Mouse (Mus musculus): ENCODE results near the gene Zswim2. TPM values are rescaled to one million over a fixed set of nuclear protein-coding genes. Genes with fewer than 3 reads are reported as not detected.

Zswim2 gene
- total RNA-seq (2012; rRNA removed) = not detected in 2 replicates
- not detected in 2 replicates for total RNA-seq (2014; rRNA removed)
- polyA plus RNA-seq (2012; ENCODE audit: insufficient read length, low read depth) = not detected in 2 replicates

GRCm38 (mm10) chr2:83940931-83941361 is at the start of gene Zswim2:
Zswim2 (minus strand) TSS chr2:83941228.
- Histone ChIP-seq H3K9ac (ENCODE audit: insufficient read depth, low read depth) (0 out of 2 replicates have a peak within 1 kb of the TSS, but pooled peaks have one; percentile 3), H3K4me1 (ENCODE audit: control insufficient read depth in 1 of 2, insufficient read depth in 2 of 2) (peaks cover 2 to 20% of the 10 kb centered on the region in 2 experiments; a peak in 3 of 4 replicates), H3K27me3 (replicated peaks) (no peaks in the 10 kb centered on the region), H3K4me2 (ENCODE audit: insufficient read depth, low read depth, poor library complexity, severe bottlenecking) (peak within 1 kb of the TSS; percentile 77), H3K27ac (ENCODE audit: insufficient read depth, low read depth) (peak within 1 kb of the TSS; percentile 18; the same call in 1 of the 2 replicates), H3K79me2 (replicated peaks; ENCODE audit: control insufficient read depth, extremely low read depth, insufficient read depth, poor library complexity, severe bottlenecking) (no peaks in the 10 kb centered on the region), H3K36me3 (replicated peaks in 1 of 2; ENCODE audit: control insufficient read depth in 1 of 2, insufficient read depth in 1 of 2, low read length in 1 of 2) (no peaks in the 10 kb centered on the region), H3K9me3 (replicated peaks; ENCODE audit: low read length) (no peaks in the 10 kb centered on the region), H3K4me3 (replicated peaks in 1 of 3; ENCODE audit: low read depth in 2 of 3, low read length in 2 of 3, poor library complexity in 1 of 3) (peak within 1 kb of the TSS; percentile 15 to 56 (median 23))
- peak; percentile 88 for DNase-seq (ENCODE audit: extremely low read depth)
- TF ChIP-seq EP300 (IDR thresholded peaks at IDR 0.05; ENCODE audit: low read length) = peak; percentile 39; the same call in 1 of the 2 replicates
- TF ChIP-seq JUND (conservative IDR thresholded peaks at IDR 0.05; ENCODE audit: low read depth, low read length) = no peak
- TF ChIP-seq KAT2A (IDR thresholded peaks at IDR 0.05; ENCODE audit: insufficient replicate concordance, low read length) = 0 out of 2 replicates have a peak, but pooled peaks have one; percentile 51
- TF ChIP-seq PAX5 (IDR thresholded peaks at IDR 0.05; ENCODE audit: low read length) = no peak
- TF ChIP-seq NRF1 (IDR thresholded peaks at IDR 0.05; ENCODE audit: low read depth, low read length) = no peak
- TF ChIP-seq SMC3 (IDR thresholded peaks at IDR 0.05; ENCODE audit: low read depth, low read length) = no peak
- TF ChIP-seq RAD21 (IDR thresholded peaks at IDR 0.05; ENCODE audit: low read depth, low read length) = no peak
- peak; percentile 81; the same call in 1 of the 2 replicates for TF ChIP-seq MAZ (IDR thresholded peaks at IDR 0.05; ENCODE audit: low read depth, low read length)
- TF ChIP-seq CHD2 (IDR thresholded peaks at IDR 0.05; ENCODE audit: low read length) = peak; percentile 84
- no peak for TF ChIP-seq MAX (IDR thresholded peaks at IDR 0.05; ENCODE audit: low read length)
- TF ChIP-seq HCFC1 (IDR thresholded peaks at IDR 0.05; ENCODE audit: low read depth, low read length) = 0 out of 2 replicates have a peak, but pooled peaks have one; percentile 34
- peak; percentile 38; the same call in 1 of the 2 replicates for TF ChIP-seq IRF4 (IDR thresholded peaks at IDR 0.05; ENCODE audit: low read depth, low read length)
- TF ChIP-seq TCF12 (IDR thresholded peaks at IDR 0.05; ENCODE audit: low read depth, low read length) = no peak; the same call in 1 of the 2 replicates
- no peak for TF ChIP-seq MYC (IDR thresholded peaks at IDR 0.05; ENCODE audit: low read depth, low read length)
- no peak for TF ChIP-seq NELFE (IDR thresholded peaks at IDR 0.05; ENCODE audit: low read depth, low read length)
- no peak for TF ChIP-seq ZKSCAN1 (IDR thresholded peaks at IDR 0.05; ENCODE audit: borderline replicate concordance, low read depth, low read length)
- TF ChIP-seq ELF1 (IDR thresholded peaks at IDR 0.05; ENCODE audit: low read depth, low read length) = no peak
- TF ChIP-seq ZNF384 (IDR thresholded peaks at IDR 0.05; ENCODE audit: low read depth, low read length) = no peak
- no peak for TF ChIP-seq ZC3H11A (IDR thresholded peaks at IDR 0.05; ENCODE audit: low read depth, low read length)
- no peak for TF ChIP-seq UBTF (IDR thresholded peaks at IDR 0.05; ENCODE audit: low read depth, low read length)
- TF ChIP-seq TBP (conservative IDR thresholded peaks at IDR 0.05; ENCODE audit: low read depth, low read length) = no peak
- TF ChIP-seq BHLHE40 (IDR thresholded peaks at IDR 0.05; ENCODE audit: low read depth, low read length) = no peak
- no peak for TF ChIP-seq USF2 (conservative IDR thresholded peaks at IDR 0.05; ENCODE audit: low read depth, low read length)
- 0 out of 2 replicates have a peak, but pooled peaks have one; percentile 27 for TF ChIP-seq POLR2A (IDR thresholded peaks at IDR 0.05; ENCODE audit: low read depth, low read length)
- no peak for TF ChIP-seq POLR2AphosphoS2 (IDR thresholded peaks at IDR 0.05; ENCODE audit: low read depth, low read length)
- TF ChIP-seq CTCF (conservative IDR thresholded peaks at IDR 0.05 in 1 of 2, IDR thresholded peaks at IDR 0.05 in 1 of 2; ENCODE audit: low read depth in 2 of 2, low read length in 2 of 2) = no peak
- TF ChIP-seq ETS1 (conservative IDR thresholded peaks at IDR 0.05; ENCODE audit: low read depth, low read length) = no peak
- TF ChIP-seq MXI1 (IDR thresholded peaks at IDR 0.05; ENCODE audit: low read depth, low read length) = peak; percentile 97
- no peak for TF ChIP-seq ZMIZ1 (IDR thresholded peaks at IDR 0.05; ENCODE audit: low read depth, low read length)
- no peak for TF ChIP-seq MAFK (IDR thresholded peaks at IDR 0.05; ENCODE audit: insufficient replicate concordance, low read length)
- TF ChIP-seq E2F4 (IDR thresholded peaks at IDR 0.05; ENCODE audit: insufficient replicate concordance, low read depth, low read length) = no peak
- no peak for TF ChIP-seq MEF2A (IDR thresholded peaks at IDR 0.05; ENCODE audit: borderline replicate concordance, low read depth, low read length)
- TF ChIP-seq CHD1 (IDR thresholded peaks at IDR 0.05; ENCODE audit: low read depth, low read length) = no peak
- TF ChIP-seq SIN3A (IDR thresholded peaks at IDR 0.05; ENCODE audit: low read length) = peak; percentile 84
- no peak for TF ChIP-seq JUN (IDR thresholded peaks at IDR 0.05; ENCODE audit: insufficient read depth, low read depth, low read length)
- no peak for TF ChIP-seq GABPA (IDR thresholded peaks at IDR 0.05; ENCODE audit: insufficient replicate concordance, low read depth, low read length)
- no peak for TF ChIP-seq RCOR1 (conservative IDR thresholded peaks at IDR 0.05; ENCODE audit: low read depth, low read length)
- no peak for TF ChIP-seq USF1 (IDR thresholded peaks at IDR 0.05; ENCODE audit: low read depth, low read length)
- dilution Hi-C loops (cut with MboI; ENCODE audit: extremely low pct_ligation_motif_present, extremely low pct_unique_long_range_greater_than_20kb, low sequenced_read_pairs) = no loop called here
- in situ Hi-C loops (cut with MboI; ENCODE audit: low pct_ligation_motif_present, low pct_unique_long_range_greater_than_20kb, low sequenced_read_pairs) = loop anchor here (25.0 kb wide), 1 partner anchor 129 kb away; the partner anchor contains the start of gene Fam171b
